Mouse (Mus musculus): ENCODE data around the gene Shisa7.
A peak's percentile ranks its signal among the peaks of the same experiment; 100 is the strongest.
"Not testable (repeated sequence)": the region's sequence is repeated elsewhere in the genome, so short reads cannot be mapped to it uniquely, and the experiment has no call there.

Shisa7 gene

GRCm38 (mm10) chr7:4793248-4793647 lies 51.2 kb downstream of the Shisa7 start:
- not testable (repeated sequence) for H3K27me3 ChIP-seq (ENCODE audit: control insufficient read depth, insufficient read depth, low read length, poor library complexity, severe bottlenecking); DNase-seq (ENCODE audit: low read depth, low spot score); H3K36me3 ChIP-seq (ENCODE audit: control insufficient read depth, insufficient read depth, low read length, poor library complexity, severe bottlenecking)

GRCm38 (mm10) chr7:4792278-4793212 lies 52.0 kb downstream of the Shisa7 start, which contains the start of gene Rpl28:
Gene Rpl28, plus strand, starts transcription at chr7:4792874.
- Histone ChIP-seq H3K36me3 (ENCODE audit: control insufficient read depth, insufficient read depth, low read length, poor library complexity, severe bottlenecking) (peaks cover 5% of the 10 kb centered on the region), H3K27me3 (ENCODE audit: control insufficient read depth, insufficient read depth, low read length, poor library complexity, severe bottlenecking) (no peaks in the 10 kb centered on the region)
- peak; percentile 97 for DNase-seq (ENCODE audit: low read depth, low spot score)

- DNase-seq (ENCODE audit: low read depth, low spot score) = peak; percentile 31
- H3K36me3 ChIP-seq (ENCODE audit: control insufficient read depth, insufficient read depth, low read length, poor library complexity, severe bottlenecking) = no peaks in the 10 kb centered on the region; the same call in 1 of the 2 replicates
- H3K27me3 ChIP-seq (ENCODE audit: control insufficient read depth, insufficient read depth, low read length, poor library complexity, severe bottlenecking) = no peaks in the 10 kb centered on the region
Observed at GRCm38 (mm10) chr7:4789436-4789935, 55.0 kb downstream of the Shisa7 start, which contains the start of gene Tmem238. Gene Tmem238, minus strand, starts transcription at chr7:4789656.

- no peaks in the 10 kb centered on the region for H3K36me3 ChIP-seq (ENCODE audit: control insufficient read depth, insufficient read depth, low read length, poor library complexity, severe bottlenecking)
- peak; percentile 55 for DNase-seq (ENCODE audit: low read depth, low spot score)
- H3K27me3 ChIP-seq (ENCODE audit: control insufficient read depth, insufficient read depth, low read length, poor library complexity, severe bottlenecking) = no peaks in the 10 kb centered on the region
Observed at GRCm38 (mm10) chr7:4788499-4789435, 55.7 kb downstream of the Shisa7 start.

- H3K27me3 ChIP-seq (ENCODE audit: control insufficient read depth, insufficient read depth, low read length, poor library complexity, severe bottlenecking) = no peaks in the 10 kb centered on the region
- no peak for DNase-seq (ENCODE audit: low read depth, low spot score)
- H3K36me3 ChIP-seq (ENCODE audit: control insufficient read depth, insufficient read depth, low read length, poor library complexity, severe bottlenecking) = no peaks in the 10 kb centered on the region
Observed at GRCm38 (mm10) chr7:4783667-4784268, 60.7 kb downstream of the Shisa7 start.

GRCm38 (mm10) chr7:4782759-4783158 lies 61.7 kb downstream of the Shisa7 start, which contains the start of the genes Il11 and Tmem190:
Gene Il11, minus strand, starts transcription at chr7:4782859.
Gene Tmem190, plus strand, starts transcription at chr7:4782937.
- H3K27me3 ChIP-seq (ENCODE audit: control insufficient read depth, insufficient read depth, low read length, poor library complexity, severe bottlenecking) = no peaks in the 10 kb centered on the region
- H3K36me3 ChIP-seq (ENCODE audit: control insufficient read depth, insufficient read depth, low read length, poor library complexity, severe bottlenecking) = no peaks in the 10 kb centered on the region
- DNase-seq (ENCODE audit: low read depth, low spot score) = no peak

GRCm38 (mm10) chr7:4782130-4782529 lies 62.4 kb downstream of the Shisa7 start:
- no peaks in the 10 kb centered on the region for H3K36me3 ChIP-seq (ENCODE audit: control insufficient read depth, insufficient read depth, low read length, poor library complexity, severe bottlenecking)
- no peak for DNase-seq (ENCODE audit: low read depth, low spot score)
- no peaks in the 10 kb centered on the region for H3K27me3 ChIP-seq (ENCODE audit: control insufficient read depth, insufficient read depth, low read length, poor library complexity, severe bottlenecking)

GRCm38 (mm10) chr7:4779921-4780320 lies 64.6 kb downstream of the Shisa7 start:
- Histone ChIP-seq H3K27me3 (ENCODE audit: control insufficient read depth, insufficient read depth, low read length, poor library complexity, severe bottlenecking) (no peaks in the 10 kb centered on the region; the same call in 1 of the 2 replicates), H3K36me3 (ENCODE audit: control insufficient read depth, insufficient read depth, low read length, poor library complexity, severe bottlenecking) (no peaks in the 10 kb centered on the region)
- no peak for DNase-seq (ENCODE audit: low read depth, low spot score)

GRCm38 (mm10) chr7:4777851-4778637 lies 66.5 kb downstream of the Shisa7 start:
- no peak for DNase-seq (ENCODE audit: low read depth, low spot score)
- no peaks in the 10 kb centered on the region; the same call in 1 of the 2 replicates for H3K27me3 ChIP-seq (ENCODE audit: control insufficient read depth, insufficient read depth, low read length, poor library complexity, severe bottlenecking)
- no peaks in the 10 kb centered on the region for H3K36me3 ChIP-seq (ENCODE audit: control insufficient read depth, insufficient read depth, low read length, poor library complexity, severe bottlenecking)

- Histone ChIP-seq H3K36me3 (ENCODE audit: control insufficient read depth, insufficient read depth, low read length, poor library complexity, severe bottlenecking) (no peaks in the 10 kb centered on the region), H3K27me3 (ENCODE audit: control insufficient read depth, insufficient read depth, low read length, poor library complexity, severe bottlenecking) (no peaks in the 10 kb centered on the region; the same call in 1 of the 2 replicates)
- DNase-seq (ENCODE audit: low read depth, low spot score) = peak; percentile 41
Observed at GRCm38 (mm10) chr7:4776861-4777830, 67.3 kb downstream of the Shisa7 start.

- no peaks in the 10 kb centered on the region; the same call in 1 of the 2 replicates for H3K27me3 ChIP-seq (ENCODE audit: control insufficient read depth, insufficient read depth, low read length, poor library complexity, severe bottlenecking)
- DNase-seq (ENCODE audit: low read depth, low spot score) = no peak
Observed at GRCm38 (mm10) chr7:4776131-4776530, 68.4 kb downstream of the Shisa7 start.

More at GRCm38 (mm10) chr7:4776131-4776530, 68.4 kb downstream of the Shisa7 start:
- no peaks in the 10 kb centered on the region for H3K36me3 ChIP-seq (ENCODE audit: control insufficient read depth, insufficient read depth, low read length, poor library complexity, severe bottlenecking)

Data from splenic B cell, adult 2 months (primary cell).